Mouse (Mus musculus) MEL (cell line): ENCODE data around the gene Polr1e. TPM values are rescaled to one million over a fixed set of nuclear protein-coding genes. Genes with fewer than 3 reads are reported as not detected.
"Not testable (repeated sequence)": the region's sequence is repeated elsewhere in the genome, so short reads cannot be mapped to it uniquely, and the experiment has no call there.

ENCODE experiments used
- DNase-seq: peaks from one replicate; pipeline ENCODE4 v3.0.0; 2011; ENCODE audit warnings: low read depth, low spot score
- H3K27ac ChIP-seq: 2 replicates; pipeline ENCODE4 v1.5.1; 2012; ENCODE audit warnings: low read depth, mild to moderate bottlenecking, control low read depth, low read length, moderate library complexity; ENCODE audit not compliant: control insufficient read depth
- H3K27me3 ChIP-seq, 2 experiments: fragments of 150-350 bp in 1 of 2; sonication (generic) in 1 of 2; 2 replicates each; pipeline ENCODE4 v1.6.1; 2012; ENCODE audit warnings: low read length in 2 of 2, mild to moderate bottlenecking in 2 of 2, improper control_type of control experiment in 1 of 2, moderate library complexity in 1 of 2; ENCODE audit not compliant: insufficient read depth in 2 of 2, control insufficient read depth in 1 of 2
- H3K36me3 ChIP-seq, 2 experiments: 2 replicates each; pipeline ENCODE4 v1.6.1; 2012 to 2014; ENCODE audit warnings: low read length in 2 of 2, improper control_type of control experiment in 1 of 2, inconsistent platforms in 1 of 2, mild to moderate bottlenecking in 1 of 2; ENCODE audit not compliant: insufficient read depth in 2 of 2, control insufficient read depth in 1 of 2
- H3K4me1 ChIP-seq, 2 experiments: fragments of 150-350 bp in 1 of 2; sonication (generic) in 1 of 2; 2 replicates each; pipeline ENCODE4 v1.6.1; 2012; ENCODE audit warnings: low read length in 2 of 2, improper control_type of control experiment in 1 of 2, mild to moderate bottlenecking in 1 of 2; ENCODE audit not compliant: insufficient read depth in 2 of 2, control insufficient read depth in 1 of 2
- H3K4me3 ChIP-seq, 2 experiments: fragments of 150-350 bp in 1 of 2; sonication (generic) in 1 of 2; 2 replicates each; pipeline ENCODE4 v1.5.1; 2012; ENCODE audit warnings: low read depth in 2 of 2, low read length in 2 of 2, mild to moderate bottlenecking in 2 of 2, moderate library complexity in 2 of 2, control low read depth in 1 of 2, improper control_type of control experiment in 1 of 2; ENCODE audit not compliant: control insufficient read depth in 1 of 2, insufficient read depth in 1 of 2
- H3K79me2 ChIP-seq: 2 replicates; pipeline ENCODE4 v1.6.1; 2012; ENCODE audit warnings: mild to moderate bottlenecking, low read length, moderate library complexity; ENCODE audit not compliant: control insufficient read depth, poor library complexity, insufficient read depth
- H3K9ac ChIP-seq: 2 replicates; pipeline ENCODE4 v1.6.1; 2012; ENCODE audit warnings: low read depth, mild to moderate bottlenecking, control low read depth, low read length, moderate library complexity; ENCODE audit not compliant: control insufficient read depth, poor library complexity, severe bottlenecking
- H3K9me3 ChIP-seq: fragments of 150-350 bp; sonication (generic); replicated peaks from 2 replicates; pipeline ENCODE4 v1.6.1; 2012; ENCODE audit warnings: mild to moderate bottlenecking, low read length, improper control_type of control experiment, moderate library complexity; ENCODE audit not compliant: insufficient read depth
- CTCF ChIP-seq, 3 experiments: IDR thresholded peaks in 2 of 3; conservative IDR thresholded peaks in 1 of 3; 2 replicates each; pipeline ENCODE4 v1.5.1; 2011 to 2012; ENCODE audit warnings: low read length in 3 of 3, low read depth in 2 of 3, mild to moderate bottlenecking in 2 of 3, improper control_type of control experiment in 1 of 3, inconsistent platforms in 1 of 3, mixed read lengths in 1 of 3, moderate library complexity in 1 of 3; ENCODE audit not compliant: control insufficient read depth in 1 of 3, insufficient read depth in 1 of 3, poor library complexity in 1 of 3, severe bottlenecking in 1 of 3
- E2F4 ChIP-seq: IDR thresholded peaks from 2 replicates; pipeline ENCODE4 v1.6.1; 2011; ENCODE audit warnings: low read depth, low read length, improper control_type of control experiment, borderline replicate concordance
- ELF1 ChIP-seq: IDR thresholded peaks from 2 replicates; pipeline ENCODE4 v1.6.1; 2014; ENCODE audit warnings: low read depth, mild to moderate bottlenecking, inconsistent platforms, low read length, improper control_type of control experiment, moderate library complexity
- GATA1 ChIP-seq: IDR thresholded peaks from 2 replicates; pipeline ENCODE4 v1.6.1; 2011; ENCODE audit warnings: low read depth, low read length, improper control_type of control experiment
- HCFC1 ChIP-seq: IDR thresholded peaks from 2 replicates; pipeline ENCODE4 v1.6.1; 2012; ENCODE audit warnings: low read depth, mild to moderate bottlenecking, inconsistent platforms, low read length, improper control_type of control experiment, moderate library complexity
- JUND ChIP-seq: IDR thresholded peaks from 2 replicates; pipeline ENCODE4 v1.6.1; 2011; ENCODE audit warnings: low read depth, mild to moderate bottlenecking, improper control_type of control experiment, low read length
- KAT2A ChIP-seq: conservative IDR thresholded peaks from 2 replicates; pipeline ENCODE4 v1.6.1; 2012; ENCODE audit warnings: low read depth, low read length, improper control_type of control experiment, inconsistent platforms
- MAFK ChIP-seq: IDR thresholded peaks from 2 replicates; pipeline ENCODE4 v1.6.1; 2011; ENCODE audit warnings: low read depth, mild to moderate bottlenecking, low read length, improper control_type of control experiment, borderline replicate concordance
- MAZ ChIP-seq: IDR thresholded peaks from 2 replicates; pipeline ENCODE4 v1.6.1; 2012; ENCODE audit warnings: low read depth, mild to moderate bottlenecking, inconsistent platforms, low read length, improper control_type of control experiment
- MXI1 ChIP-seq: IDR thresholded peaks from 2 replicates; pipeline ENCODE4 v1.6.1; 2011; ENCODE audit warnings: mild to moderate bottlenecking, low read depth, low read length, improper control_type of control experiment
- MYB ChIP-seq: IDR thresholded peaks from 2 replicates; pipeline ENCODE4 v1.6.1; 2011; ENCODE audit warnings: mild to moderate bottlenecking, low read depth, low read length, improper control_type of control experiment
- MYC ChIP-seq: IDR thresholded peaks from 2 replicates; pipeline ENCODE4 v1.6.1; 2011; ENCODE audit warnings: low read depth, mild to moderate bottlenecking, low read length, improper control_type of control experiment, moderate library complexity
- NRF1 ChIP-seq: IDR thresholded peaks from 2 replicates; pipeline ENCODE4 v1.6.1; 2014; ENCODE audit warnings: low read depth, mild to moderate bottlenecking, inconsistent platforms, low read length, improper control_type of control experiment, moderate library complexity; ENCODE audit not compliant: poor library complexity, insufficient read depth, severe bottlenecking
- POLR2AphosphoS2 ChIP-seq: IDR thresholded peaks from 2 replicates; pipeline ENCODE4 v1.6.1; 2011; ENCODE audit warnings: low read length, improper control_type of control experiment
- SMC3 ChIP-seq: IDR thresholded peaks from 2 replicates; pipeline ENCODE4 v1.6.1; 2011; ENCODE audit warnings: low read depth, low read length, improper control_type of control experiment
- TAL1 ChIP-seq: IDR thresholded peaks from 2 replicates; pipeline ENCODE4 v1.6.1; 2012; ENCODE audit warnings: mild to moderate bottlenecking, inconsistent platforms, low read length, moderate library complexity, mixed read lengths
- TCF12 ChIP-seq: IDR thresholded peaks from 2 replicates; pipeline ENCODE4 v1.6.1; 2014; ENCODE audit warnings: low read depth, mild to moderate bottlenecking, inconsistent platforms, low read length, improper control_type of control experiment, moderate library complexity
- USF2 ChIP-seq, 2 experiments: IDR thresholded peaks; 2 replicates each; pipeline ENCODE4 v1.6.1; 2011 to 2012; ENCODE audit warnings: improper control_type of control experiment in 2 of 2, low read length in 2 of 2, borderline replicate concordance in 1 of 2, inconsistent platforms in 1 of 2, low read depth in 1 of 2, mild to moderate bottlenecking in 1 of 2; ENCODE audit not compliant: insufficient read depth in 1 of 2
- ZC3H11A ChIP-seq: IDR thresholded peaks from 2 replicates; pipeline ENCODE4 v1.6.1; 2012; ENCODE audit warnings: low read depth, mild to moderate bottlenecking, inconsistent platforms, low read length, improper control_type of control experiment
- polyA plus RNA-seq, 2 experiments: library from polyadenylated mRNA; stranded (reverse) in 1 of 2; unstranded in 1 of 2; fragments of >175 nt in 1 of 2; fragments of >200 nt in 1 of 2; gene quantifications; 2 replicates each; pipeline versions ENCODE4 v1.2.1 to v1.2.4; 2012; ENCODE audit warnings: low replicate concordance in 2 of 2, low read depth in 1 of 2; ENCODE audit not compliant: insufficient read length in 2 of 2, insufficient read depth in 1 of 2, missing spikeins in 1 of 2
- total RNA-seq: library from RNA; depleted of rRNA; stranded (reverse); fragments of 300-350 nt; gene quantifications from 2 replicates; pipeline ENCODE4 v1.2.3, GENCODE M21; 2012

The Polr1e gene
- total and polyA plus RNA-seq, 3 experiments: 40.8 to 51.5 TPM; not detected in 1

DNA sequence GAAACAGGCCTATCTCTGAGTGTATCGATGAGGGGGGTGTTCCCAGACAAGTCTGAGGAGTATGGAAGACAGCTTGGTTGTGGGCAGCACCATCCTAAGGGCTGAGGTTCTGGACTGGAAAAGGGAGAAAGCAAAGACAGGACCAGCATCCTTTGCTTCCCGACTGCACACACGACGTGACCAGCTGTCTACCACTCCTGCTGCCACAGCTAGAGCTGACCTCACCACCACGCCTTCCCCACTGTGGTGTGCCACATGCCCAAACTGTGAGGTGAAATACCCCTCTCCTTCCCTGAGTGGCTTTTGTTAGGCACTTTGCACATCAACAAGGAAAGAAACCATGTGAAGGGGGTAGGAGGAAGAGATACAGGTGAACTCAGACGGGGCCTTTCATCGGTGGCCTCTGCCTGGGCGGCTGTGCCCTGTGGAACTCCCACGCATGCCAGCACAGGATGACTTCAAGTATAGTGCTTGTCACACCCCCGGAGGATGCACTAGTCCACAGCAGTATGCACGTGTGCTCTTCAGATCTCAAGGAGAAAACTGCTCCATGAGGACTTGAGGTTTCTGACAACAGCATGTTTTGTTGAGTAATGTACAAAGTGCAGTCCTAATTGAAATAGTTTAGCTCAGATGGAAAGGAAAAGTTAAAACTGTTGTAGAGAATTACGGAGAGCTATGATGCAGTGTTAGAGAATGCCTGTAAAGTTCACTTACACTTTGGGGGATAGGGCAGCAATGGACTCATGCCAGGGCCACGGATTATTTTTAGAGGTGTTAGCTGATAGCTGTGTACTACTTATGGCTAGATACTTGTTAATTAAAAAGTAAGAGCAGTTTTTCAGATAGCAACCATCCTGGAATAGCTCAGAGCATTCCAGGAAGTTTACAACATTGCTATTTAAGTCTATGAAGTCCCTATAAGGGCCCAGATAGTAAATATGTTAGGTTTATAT is 19.4 kb downstream of the Polr1e start:
- no peak for TF ChIP-seq POLR2AphosphoS2
- TF ChIP-seq TAL1: no peak
- no peak for TF ChIP-seq KAT2A
- no peak for TF ChIP-seq NRF1
- no peak for TF ChIP-seq MAFK
- TF ChIP-seq MXI1: no peak
- no peak for TF ChIP-seq GATA1
- no peak for TF ChIP-seq ZC3H11A
- no peak for TF ChIP-seq CTCF (IDR thresholded peaks at IDR 0.05 in 2 of 3, conservative IDR thresholded peaks at IDR 0.05 in 1 of 3; ENCODE audit: control insufficient read depth in 1 of 3, insufficient read depth in 1 of 3, low read depth in 2 of 3, low read length in 3 of 3, poor library complexity in 1 of 3, severe bottlenecking in 1 of 3)
- TF ChIP-seq TCF12: no peak
- TF ChIP-seq SMC3: no peak
- TF ChIP-seq JUND: no peak
- no peak for TF ChIP-seq MYC
- TF ChIP-seq USF2 (IDR thresholded peaks at IDR 0.05; ENCODE audit: borderline replicate concordance in 1 of 2, insufficient read depth in 1 of 2, low read depth in 1 of 2, low read length in 2 of 2): no peak
- no peak for TF ChIP-seq MAZ
- no peak for TF ChIP-seq ELF1
- TF ChIP-seq MYB: no peak
- no peak for TF ChIP-seq HCFC1
- TF ChIP-seq E2F4: no peak
- no peak for DNase-seq
- Histone ChIP-seq H3K4me3 (no peak overlapping the region), H3K4me1 (peaks cover 0 to 9% of the 10 kb centered on the region in 2 experiments; a peak in 2 of 4 replicates), H3K9me3 (no peaks in the 10 kb centered on the region), H3K27ac (no peak overlapping the region), H3K9ac (no peak overlapping the region), H3K27me3 (no peaks in the 10 kb centered on the region), H3K79me2 (no peaks in the 10 kb centered on the region), H3K36me3 (peaks cover 0 to 2% of the 10 kb centered on the region in 2 experiments; a peak in 2 of 4 replicates)

DNA sequence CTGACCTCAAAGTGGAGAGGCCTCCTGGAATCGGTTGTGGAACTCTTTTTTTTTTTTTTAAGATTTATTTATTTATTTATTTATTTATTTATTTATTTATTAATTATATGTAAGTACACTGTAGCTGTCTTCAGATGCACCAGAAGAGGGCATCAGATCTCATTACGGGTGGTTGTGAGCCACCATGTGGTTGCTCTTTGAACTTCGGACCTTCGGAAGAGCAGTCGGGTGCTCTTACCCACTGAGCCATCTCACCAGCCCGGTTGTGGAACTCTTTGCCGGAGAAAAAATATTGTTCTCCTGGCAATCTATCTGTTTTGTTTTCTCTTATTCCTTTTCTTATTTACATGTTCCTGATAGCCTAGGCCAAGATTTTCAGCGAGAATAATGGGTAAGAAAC is 20.5 kb downstream of the Polr1e start:
- peak; percentile 29; the same call in 1 of the 2 replicates for TF ChIP-seq SMC3
- peak in 2 of 3 experiments; percentile 24 to 46; a peak in 4 of 6 replicates for TF ChIP-seq CTCF (IDR thresholded peaks at IDR 0.05 in 2 of 3, conservative IDR thresholded peaks at IDR 0.05 in 1 of 3; ENCODE audit: control insufficient read depth in 1 of 3, insufficient read depth in 1 of 3, low read depth in 2 of 3, low read length in 3 of 3, poor library complexity in 1 of 3, severe bottlenecking in 1 of 3)
- DNase-seq: peak; percentile 47
- not testable (repeated sequence) for H3K27ac ChIP-seq, H3K9me3 ChIP-seq, H3K4me3 ChIP-seq, H3K27me3 ChIP-seq, H3K36me3 ChIP-seq, H3K9ac ChIP-seq, H3K79me2 ChIP-seq, H3K4me1 ChIP-seq

- H3K9me3 ChIP-seq, DNase-seq, H3K4me3 ChIP-seq, H3K36me3 ChIP-seq, H3K27me3 ChIP-seq, H3K9ac ChIP-seq, H3K4me1 ChIP-seq, H3K79me2 ChIP-seq, H3K27ac ChIP-seq: not testable (repeated sequence)
Measured at GRCm38 (mm10) chr4:45039546-45039945, 21.2 kb downstream of the Polr1e start.
